Mouse (Mus musculus): ENCODE measurements at regions not wholly inside any gene's neighbourhood (a gene's known extent, or its start where the extent isn't known, plus 50 kb on each side); places are given as distances from the start of the nearest gene placed in this dataset.

DNA sequence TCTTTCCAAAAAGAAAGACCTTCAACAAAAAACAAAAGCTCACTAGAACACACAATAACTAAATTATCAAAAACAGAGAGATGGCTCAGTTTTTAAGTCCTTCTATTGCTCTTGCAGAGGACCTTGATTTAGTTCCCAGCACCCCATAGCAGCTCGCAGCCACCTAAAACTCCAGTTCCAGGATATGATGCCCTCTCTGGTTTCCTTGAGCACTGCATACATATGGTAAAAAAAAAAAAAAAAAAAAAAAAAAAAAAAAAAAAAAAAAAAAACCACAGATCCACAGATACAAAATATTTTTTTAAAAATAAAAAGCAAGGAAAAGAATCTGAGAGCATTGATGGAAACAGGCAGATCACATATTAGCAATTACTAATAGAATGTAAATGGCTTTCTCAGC is 113.2 kb upstream of the Vstm2b start:
- DNase-seq = no peak

DNA sequence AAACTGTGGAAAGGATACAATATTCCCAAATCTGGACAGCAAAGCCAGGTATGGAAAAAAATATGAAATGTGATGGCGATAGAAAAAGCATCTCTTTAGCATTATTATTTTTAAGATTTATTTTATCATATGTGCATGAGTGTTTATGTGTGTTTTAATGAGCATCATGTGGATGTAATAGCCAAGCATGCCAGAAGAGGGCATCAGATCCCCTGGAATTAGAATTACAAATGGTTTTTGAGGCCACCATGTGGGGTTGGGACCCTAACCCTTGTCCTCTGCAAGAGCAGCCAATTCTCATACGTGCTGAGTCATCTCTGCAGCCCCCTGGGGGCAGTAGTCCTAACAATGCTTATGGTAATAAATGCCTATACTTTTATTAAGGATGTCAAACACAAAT is 111.4 kb upstream of the Vstm2b start:
- no peak for DNase-seq

DNA sequence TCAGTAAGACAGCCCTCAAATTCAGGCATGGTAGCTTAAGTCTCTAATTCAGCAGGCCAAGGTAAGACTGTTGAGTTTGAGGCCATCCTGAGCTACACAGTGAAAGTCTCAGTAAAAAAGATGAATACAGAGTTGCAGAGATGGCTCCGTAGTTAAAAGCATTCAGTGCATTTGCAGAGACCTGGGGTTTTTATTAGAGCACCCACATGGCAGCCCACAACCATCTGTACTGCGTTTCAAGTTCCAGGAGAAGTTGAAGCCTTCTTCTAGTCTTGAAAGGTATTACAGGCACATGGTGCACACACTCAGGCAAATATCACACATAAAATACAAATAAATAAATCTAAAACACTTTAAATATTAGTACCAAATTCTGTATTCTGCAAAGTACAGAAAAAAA is 109.6 kb upstream of the Vstm2b start:
- no peak for DNase-seq

DNA sequence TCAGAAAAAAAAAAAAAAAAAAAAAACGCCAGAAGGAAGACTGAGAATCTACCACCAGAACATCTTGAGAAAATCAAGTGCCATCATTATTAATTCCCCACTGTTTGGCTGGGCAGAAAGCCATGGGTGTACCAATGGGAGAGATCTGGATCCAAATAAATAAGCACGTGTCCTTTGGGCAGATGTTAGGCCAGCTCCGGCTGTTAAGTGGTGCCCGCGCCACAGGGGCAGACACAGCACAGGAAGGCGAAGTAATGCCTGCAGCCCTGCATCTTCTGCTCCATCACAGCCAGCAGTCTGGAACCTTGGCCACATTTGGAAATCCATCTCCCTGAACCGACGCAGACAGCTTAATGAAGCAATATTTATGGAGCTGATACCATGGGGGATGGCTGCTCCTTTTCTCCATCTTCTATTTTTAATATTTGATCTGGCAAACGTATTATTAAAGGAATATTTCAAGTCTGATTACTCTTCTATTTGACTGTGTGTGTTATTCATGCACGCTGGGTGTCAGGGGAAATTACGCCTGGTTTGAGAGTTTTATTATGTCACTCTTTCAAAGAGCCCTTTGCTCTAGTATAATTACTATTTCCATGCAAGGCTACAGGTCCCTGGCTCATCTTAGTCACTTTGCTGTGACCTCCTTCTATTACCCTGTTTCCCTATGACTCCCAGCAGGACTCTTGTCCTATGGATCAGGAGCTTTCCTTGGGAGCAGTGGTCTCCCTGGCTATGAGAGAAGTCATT is 103.5 kb upstream of the Vstm2b start:
- no peak for DNase-seq

DNA sequence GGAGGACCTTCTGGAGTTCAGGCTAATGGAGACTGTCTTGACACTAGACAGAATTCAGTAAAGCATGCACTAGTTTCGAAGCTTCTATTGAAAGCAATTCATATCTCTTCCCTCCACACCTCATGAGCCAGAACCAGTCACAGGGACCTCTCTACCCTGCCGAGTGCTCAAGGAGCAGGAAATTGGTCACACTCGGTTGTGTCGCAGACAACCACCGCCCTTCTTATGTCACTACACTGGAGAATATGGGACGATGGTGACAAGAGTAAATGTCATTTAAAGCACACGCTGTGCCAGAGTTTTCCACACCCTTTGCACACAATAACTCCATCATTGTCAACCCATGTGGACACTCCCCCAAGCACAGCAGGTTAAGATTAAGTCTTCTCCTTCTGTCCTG is 98.3 kb upstream of the Vstm2b start:
- DNase-seq = no peak

DNA sequence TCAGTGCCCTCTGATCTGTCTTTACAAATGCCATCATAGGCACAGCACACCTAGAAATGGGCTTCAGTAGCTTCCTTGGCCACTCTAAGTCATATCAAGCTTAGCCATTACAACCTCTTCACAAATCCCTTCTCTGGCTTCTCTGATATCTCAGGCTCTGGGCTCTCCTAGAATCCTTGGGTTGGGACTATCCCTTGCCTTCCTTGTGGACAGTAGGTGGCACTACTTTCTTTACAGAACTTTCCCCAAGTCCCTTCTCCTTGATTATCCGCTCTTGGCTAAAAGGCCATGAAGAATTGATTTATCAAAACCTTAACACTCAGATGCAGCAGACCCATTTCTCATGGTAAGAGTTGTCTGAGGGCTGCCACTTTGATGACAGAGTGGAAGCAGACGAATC is 96.8 kb upstream of the Vstm2b start:
- DNase-seq = no peak

DNA sequence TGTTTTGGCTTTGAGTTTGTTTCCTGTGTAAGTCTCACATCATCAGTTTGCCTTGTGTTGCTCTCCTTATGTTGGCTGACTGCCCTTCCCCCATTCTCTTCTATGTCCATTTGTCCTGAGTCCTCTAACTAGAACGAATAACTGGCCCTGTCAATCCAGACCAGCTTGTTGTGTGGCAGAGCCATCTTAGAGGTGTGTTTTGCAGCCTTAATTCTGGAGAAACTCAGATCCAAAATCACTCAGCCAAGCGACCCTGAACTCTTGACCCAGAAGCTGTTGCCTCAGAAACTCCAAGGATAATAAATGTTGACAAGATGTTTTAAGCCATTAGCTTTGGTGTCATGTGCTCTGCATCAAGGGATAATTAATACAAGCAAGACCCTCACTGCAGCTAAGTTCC is 92.9 kb upstream of the Vstm2b start:
- DNase-seq = no peak

DNA sequence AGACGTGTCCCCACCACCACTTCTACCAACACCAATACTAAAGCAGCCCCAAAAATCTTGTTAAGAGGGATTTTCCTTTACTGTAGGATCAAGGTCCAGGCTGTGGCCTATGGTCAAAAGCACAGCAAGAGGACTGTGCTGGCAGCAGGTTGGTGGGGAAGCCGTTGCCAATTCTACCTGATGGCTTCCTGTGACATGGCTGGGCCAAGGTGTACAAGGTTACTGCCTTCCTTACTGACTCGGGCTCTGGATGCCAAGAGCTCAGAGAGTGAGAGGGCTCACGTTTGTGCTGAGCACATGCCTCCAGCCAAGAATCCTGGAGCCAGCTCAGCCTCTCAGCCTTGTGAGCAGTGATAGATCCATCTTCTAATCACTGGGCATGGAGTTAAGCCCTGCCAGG is 92.3 kb upstream of the Vstm2b start:
- DNase-seq = no peak

DNA sequence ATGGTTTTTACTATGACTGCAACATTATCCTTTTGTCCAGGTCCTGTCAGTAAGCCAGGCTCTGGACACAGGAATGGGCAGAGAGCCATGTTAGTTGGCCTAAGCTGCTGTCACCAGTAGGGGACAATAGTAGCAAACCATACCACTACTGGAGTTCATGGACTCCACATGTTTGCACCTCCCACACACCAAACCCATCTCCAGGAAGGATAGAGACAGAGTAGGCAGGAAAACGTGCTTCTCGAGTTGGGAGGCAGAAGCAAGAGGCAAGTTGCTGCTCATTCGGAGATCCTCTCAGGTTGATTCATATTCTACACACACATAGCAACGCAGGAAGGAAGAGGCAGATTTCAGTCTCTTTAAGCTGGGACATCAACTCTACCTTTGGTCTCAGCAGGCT is 85.2 kb upstream of the Vstm2b start:
- no peak for DNase-seq

DNA sequence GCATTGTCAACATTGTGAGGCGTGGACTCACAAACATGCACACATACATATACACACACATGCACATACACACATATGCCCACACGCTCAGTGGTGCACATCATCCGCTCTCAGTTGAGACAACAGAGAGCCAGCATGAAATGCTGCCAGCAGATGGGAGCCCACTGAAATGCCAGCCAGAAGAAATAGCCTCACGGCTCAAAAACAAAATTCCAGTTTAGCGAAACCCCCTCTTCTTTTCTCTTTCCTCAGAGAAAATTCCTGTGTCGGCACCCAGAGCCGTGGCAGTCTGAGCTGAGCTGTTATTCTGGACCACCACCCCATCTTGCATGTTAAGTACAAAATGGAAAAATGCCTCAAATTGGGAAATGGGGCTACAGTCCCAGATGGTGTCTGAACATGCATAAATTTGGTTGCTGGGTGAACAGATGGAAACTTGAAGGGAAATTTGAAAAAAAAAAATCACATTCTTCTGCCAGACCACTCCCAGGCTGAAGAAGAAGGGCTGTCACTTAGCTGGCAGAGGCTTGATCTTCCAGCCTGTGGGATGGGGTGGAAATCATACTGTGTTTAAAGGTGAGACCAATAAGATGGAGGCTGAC is 72.9 kb upstream of the Vstm2b start:
- no peak for DNase-seq

DNA sequence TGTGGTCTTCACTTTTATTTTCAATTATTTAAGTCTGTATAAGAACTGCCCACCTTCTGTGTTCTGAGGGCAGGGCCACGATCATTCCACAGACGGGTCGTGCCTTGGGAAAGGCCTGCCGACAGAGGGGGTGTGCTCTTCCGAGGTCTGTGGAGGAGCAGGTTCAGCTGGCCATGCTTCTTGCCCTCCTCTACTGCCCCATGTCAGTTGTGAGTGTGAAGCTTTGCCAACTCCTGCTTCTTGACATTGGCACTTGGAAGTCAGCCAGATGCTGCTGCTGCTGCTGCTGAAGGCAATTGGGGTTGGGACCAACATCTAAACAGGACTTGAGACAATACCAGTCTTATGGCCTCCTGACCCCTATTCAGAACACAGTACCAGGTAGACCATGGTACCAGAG is 68.6 kb upstream of the Vstm2b start:
- no peak for DNase-seq

DNA sequence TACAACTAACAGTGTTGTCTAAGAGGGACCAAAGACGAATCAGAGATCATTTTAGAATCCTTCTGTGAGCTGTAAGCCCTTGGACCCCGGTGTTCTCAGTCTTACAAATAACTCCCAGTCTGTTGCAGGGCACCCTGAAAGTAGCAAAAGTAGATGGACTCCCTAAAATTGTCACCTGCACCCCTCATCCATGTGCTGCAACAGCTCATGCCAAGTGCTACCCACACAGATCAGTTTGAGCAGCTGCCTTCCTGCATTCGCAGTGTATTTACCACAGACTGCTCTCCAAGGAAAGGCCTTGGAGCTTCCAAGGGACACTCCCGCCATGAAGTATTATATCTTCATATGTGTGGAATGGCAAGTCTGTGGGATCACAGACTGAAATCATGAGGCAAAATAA is 66.5 kb upstream of the Vstm2b start:
- no peak for DNase-seq

DNA sequence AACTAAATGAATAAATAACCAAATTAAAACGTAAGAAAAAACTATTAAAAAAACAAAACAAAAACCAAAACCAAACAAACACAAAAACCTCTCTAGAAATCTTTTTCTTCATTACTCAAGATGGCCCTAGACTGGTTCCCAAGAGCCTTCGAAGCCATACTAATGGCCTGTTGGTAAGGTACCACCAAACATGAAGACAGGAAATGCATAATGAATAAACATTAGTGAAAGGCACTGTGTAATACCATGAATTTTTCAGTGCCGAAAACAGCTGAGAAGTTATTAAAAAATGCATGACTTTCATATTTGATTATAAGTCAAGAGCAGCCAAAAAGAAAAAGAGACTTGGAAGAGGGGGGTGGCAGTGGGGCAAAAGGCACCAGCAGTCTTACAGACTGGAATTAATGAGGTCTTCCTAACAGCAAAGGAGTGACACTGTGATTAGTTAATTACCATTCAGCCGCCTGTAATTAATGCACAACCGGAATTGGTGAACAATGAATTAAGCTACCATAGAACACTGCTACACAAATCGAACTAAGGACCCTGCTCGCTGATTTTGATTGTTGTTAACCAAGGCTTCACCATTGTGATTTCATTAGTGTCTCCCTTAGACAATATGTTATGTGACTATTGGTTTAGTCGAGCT is 55.7 kb upstream of the Vstm2b start:
- DNase-seq = no peak

DNA sequence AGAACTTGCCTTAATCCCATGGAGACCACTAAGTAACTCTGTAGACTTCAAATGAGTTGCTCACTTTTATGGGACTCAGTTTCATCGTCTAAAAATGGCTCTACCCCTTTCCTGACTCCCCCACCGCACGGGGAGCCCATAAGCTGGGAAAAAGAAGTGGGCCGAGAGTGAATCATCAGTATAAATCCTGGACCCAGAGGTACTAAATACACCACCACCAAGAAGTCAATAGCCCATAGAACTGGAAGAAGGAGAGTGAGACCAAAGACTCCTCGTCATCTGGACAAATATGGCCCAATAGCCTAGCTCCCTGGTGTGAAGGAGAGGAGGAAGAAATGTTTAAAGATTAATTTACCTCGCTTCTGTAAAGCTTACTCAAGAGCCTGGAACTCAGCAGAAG is 51.6 kb upstream of the Vstm2b start:
- no peak for DNase-seq
